Mouse (Mus musculus) common myeloid progenitor, adult 5-6 weeks (primary cell): ENCODE measurements at regions not wholly inside any gene's neighbourhood (a gene's known extent, or its start where the extent isn't known, plus 50 kb on each side); places are given as distances from the start of the nearest gene placed in this dataset.
"Not testable (repeated sequence)": the region's sequence is repeated elsewhere in the genome, so short reads cannot be mapped to it uniquely, and the experiment has no call there.

Experiments used
- ATAC-seq: replicated peaks from 2 replicates; pipeline ENCODE4 v1.8.0; 2016; ENCODE audit warnings: low read depth, mild to moderate bottlenecking, moderate TSS enrichment, inconsistent platforms; ENCODE audit not compliant: poor library complexity, severe bottlenecking

DNA sequence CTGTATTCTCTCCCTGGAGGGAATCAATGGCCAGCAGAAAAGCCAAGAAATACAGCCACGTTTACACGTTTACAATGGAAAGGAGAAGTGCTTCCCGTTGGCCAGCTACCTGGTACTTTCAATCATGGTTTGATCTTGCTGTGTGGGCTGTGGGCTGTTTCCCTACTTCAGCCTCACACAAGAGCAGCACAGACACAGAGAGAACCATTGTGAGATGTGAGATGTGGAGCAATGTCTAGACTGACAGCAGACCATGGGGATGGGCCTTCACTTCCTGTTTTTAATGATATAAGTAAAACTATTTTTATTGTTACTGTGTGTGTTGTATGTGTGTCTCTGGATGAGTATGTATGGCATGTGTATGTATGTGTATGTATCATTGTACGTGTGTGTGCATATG is 156.2 kb downstream of the Mterf1b start:
- ATAC-seq: peak; percentile 64

DNA sequence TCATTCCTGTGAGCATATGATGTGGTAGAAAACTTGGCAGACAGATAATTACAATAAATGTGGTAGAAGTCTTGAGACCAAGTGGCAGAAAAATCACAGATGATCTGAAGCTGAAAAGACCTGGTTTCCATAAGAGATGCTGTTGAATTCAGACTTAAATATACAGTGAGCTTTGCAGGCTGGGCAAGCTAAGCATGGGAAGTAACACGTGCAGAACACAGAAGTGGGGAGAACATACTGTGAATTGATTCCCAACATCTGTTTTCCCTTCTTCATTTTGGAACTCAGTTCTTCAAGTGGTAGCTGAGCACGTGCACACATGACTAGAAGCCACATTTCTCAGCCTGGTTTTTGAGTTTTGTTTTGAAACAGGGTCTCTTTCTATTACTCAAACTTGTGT is 157.8 kb downstream of the Mterf1b start:
- no peak for ATAC-seq

DNA sequence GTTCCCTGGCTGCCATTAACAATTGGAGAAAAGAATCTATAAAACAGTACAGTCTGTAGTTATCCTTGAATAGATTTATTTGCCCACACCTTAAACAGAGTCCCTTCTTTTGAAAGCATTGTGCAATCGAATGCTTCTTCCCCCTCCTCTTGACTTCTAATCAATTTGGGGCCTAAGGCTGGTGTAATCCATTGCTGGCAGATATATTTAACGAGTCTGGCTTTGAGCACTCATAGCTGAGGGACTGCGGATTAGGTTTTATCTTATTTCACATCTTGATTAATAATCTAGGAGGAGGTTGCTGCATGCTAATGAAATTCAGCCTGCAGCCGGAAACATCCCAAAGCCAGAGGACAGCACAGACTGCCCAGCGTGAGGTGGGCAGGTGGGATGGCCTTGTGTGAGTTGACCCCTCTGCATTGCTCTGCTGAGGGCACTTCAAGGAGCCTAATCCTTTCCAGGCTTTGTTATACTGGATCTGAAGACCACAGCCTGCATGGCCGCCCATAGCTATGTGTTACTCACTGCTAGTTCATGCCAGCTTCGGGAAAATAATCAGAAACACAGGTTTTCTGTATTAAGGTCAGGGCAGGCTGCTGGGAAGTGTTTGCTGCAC is 163.6 kb downstream of the Mterf1b start:
- ATAC-seq: no peak

DNA sequence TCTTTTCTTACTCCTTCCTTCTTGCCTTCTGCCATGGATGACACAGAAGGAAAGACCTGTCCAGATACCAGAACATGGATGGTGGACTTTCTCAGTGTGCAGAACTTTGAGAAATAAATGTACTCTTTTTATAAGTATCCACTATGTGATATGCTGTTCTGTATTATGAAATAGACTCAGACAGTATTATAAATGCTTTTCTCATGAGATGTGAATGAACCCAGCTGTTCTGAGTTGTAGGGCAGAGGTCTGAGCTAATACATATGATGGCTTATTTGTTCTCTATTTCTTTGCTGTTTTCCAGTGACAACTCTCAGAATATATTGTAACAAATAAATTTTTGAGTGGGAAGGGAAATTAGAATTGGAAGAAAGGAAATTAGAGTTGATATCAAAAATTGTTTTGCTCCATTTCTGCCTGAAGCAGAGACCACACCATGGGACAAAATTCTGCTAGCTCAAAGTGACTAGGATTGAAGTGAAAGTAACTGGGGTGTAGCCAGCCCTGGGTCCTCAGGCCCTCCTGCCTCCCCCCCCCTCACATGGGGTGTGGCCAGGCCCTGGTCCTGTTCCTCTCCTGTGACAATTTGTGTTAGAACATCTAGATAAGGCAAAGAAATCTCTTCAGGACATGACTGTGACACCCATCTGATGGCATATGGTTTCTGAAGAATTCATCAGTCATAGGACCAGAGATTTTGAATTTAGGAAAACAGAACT is 164.5 kb downstream of the Mterf1b start:
- not testable (repeated sequence) for ATAC-seq

DNA sequence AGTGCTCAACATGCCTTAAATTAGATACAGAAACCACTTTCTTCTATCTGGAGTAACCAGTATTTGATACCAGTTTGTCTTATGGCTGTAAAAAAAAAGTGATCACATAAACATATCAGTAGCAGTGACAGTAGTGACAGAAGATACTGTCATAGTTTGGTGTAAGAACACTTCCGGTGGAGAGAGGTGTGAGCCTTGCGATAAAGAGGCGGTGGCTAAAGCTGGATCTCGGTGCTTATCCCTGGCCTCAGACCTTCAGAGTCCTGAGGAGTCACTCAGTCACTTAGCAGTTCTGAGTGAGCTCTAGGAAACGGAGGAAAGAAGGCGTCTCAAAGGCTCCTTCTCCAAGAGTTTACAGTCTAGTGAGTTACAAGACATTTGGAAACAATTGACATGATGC is 169.4 kb downstream of the Mterf1b start:
- ATAC-seq: not testable (repeated sequence)

DNA sequence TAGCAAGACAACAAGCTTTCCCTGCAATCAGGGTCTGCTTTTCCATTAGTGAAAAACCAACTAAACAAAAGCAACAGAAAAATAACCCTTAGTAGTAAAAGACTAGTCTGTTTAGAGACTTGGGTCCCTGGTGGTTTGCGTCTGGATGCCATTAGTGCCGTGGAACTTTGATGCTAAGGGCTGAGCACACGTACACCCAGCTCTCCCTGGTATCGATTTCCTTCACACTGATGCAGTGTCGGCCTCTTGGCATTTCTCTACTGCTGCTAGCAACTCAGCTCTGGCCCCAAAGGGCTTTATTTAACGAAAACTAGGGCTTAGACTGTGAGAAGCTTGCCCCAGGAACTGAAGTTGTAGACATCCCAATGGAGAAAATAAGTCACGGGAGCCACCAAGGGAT is 192.6 kb downstream of the Mterf1b start:
- ATAC-seq: not testable (repeated sequence)

DNA sequence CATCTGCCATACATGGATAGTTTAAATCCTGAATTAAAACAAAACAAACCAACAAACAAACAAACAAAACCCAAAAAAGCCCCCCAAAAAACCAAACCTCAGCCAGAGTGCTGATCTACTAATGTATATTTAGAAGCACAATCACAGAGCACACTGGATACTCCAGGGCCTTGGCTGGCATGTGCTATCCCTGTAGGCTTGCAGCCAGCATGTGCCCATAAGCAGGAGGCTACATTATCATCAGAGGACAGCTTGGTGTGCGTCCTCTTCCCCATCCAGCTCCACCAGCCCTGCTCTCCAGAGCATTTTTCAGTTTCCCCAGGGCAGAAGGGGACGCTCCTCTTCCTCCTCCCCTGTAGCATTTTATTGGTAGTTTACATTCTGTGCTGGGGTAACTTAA is 198.9 kb downstream of the Mterf1b start:
- ATAC-seq: no peak

DNA sequence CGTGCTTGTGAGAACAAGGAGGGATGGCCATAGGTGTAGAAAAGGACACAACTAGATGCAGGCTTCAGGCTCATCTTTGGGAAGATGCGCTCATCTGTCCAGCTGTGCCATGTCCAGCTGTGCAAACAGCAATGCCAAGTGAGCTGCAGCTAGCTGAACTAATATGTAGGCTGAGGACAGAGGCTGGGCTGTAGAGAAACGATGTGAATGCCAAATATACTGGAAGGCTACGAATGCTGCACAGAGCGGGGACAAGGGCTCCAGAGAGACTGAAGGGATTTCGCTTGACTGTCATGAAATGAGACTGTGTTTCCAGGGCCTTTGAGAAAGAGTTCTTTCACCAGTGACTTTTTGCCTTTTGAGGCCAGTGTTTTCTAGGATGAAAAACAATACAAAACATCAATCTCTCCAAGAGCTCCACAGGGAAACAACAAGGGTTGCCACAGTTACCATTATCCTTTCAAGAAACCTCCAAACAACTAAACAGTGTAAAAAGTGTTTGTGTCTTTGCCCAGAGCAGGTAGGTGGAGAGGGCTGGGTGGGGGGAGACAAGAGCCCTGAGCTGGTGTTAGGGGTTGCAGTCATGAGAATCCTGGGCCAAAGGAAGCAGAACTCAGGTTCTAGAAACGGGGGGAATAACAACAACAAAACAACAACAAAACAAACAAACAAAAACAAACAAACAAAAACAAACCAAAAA is 202.3 kb downstream of the Mterf1b start:
- ATAC-seq: not testable (repeated sequence)

DNA sequence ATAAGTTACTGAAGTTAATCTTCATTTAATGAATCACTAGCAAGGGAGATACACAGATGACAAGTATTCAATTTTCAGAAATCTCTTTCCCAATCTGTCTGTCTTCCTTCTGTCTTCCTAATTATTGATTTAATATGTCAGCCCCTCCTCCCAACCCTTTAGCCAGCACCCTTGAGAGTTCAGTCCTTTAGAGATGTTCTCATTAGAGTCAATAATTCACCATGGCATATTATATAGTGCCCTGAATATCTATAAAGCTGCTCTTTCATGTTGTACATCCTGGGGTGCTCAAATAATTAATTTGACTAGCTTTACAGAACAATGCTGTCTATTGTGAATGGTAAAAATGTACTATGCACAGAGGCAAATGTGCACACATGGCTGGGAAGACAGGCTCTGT is 205.9 kb downstream of the Mterf1b start:
- ATAC-seq: no peak

DNA sequence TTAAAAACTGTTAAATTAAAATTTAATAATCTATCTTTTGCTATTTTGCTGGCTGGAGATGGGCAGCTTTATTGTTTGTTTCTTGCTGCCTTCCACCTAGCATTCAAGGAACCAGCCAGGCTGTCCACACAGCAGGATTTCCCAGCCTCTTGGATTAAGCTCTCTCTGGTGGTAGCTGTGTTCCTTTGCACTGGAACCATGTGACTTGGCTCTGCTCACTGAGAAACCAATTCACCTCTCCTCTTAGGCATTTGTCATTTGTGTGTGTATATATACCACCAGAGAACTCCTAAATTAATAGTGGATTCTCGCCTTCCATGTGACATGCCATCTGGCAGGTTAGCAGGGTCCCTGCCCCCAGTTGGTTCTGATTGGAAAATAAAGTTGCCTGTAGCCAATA is 225.6 kb downstream of the Mterf1b start:
- ATAC-seq: no peak
